Mouse (Mus musculus) urinary bladder, postnatal 25 days (tissue): ENCODE results near the gene Fyb.

Experiments
- DNase-seq: peaks from one replicate; pipeline ENCODE4 v3.0.0; 2022; ENCODE audit warnings: low spot score

The Fyb gene

DNA sequence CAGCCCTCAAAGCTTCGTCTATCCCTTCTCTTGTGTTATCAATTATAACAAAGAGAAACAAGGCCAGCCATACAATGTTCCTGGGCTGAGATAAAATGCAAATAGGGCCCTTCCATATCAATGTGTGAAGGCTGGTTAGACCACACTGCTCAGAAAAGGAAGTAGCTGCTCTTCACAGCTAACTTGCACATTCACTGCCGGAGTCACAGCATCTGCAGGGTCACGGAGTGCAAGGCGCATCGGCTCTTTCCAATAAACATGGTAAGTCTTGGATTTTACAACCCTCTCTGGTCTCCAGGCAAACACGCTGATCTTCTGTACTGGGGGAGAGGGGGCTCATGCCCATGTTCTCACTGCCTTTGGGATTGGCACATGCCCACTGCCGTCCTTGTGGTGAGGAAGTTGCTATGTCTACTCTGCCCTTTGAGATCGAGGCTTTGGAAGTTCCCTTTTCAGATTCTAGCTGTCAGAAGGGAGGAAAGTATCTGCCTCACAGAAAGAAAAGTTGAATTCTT lies at the start of gene Fyb:
Gene Fyb, plus strand, starts transcription at position 201 of the 515 bp plus-strand sequence.
- DNase-seq = no peak

DNA sequence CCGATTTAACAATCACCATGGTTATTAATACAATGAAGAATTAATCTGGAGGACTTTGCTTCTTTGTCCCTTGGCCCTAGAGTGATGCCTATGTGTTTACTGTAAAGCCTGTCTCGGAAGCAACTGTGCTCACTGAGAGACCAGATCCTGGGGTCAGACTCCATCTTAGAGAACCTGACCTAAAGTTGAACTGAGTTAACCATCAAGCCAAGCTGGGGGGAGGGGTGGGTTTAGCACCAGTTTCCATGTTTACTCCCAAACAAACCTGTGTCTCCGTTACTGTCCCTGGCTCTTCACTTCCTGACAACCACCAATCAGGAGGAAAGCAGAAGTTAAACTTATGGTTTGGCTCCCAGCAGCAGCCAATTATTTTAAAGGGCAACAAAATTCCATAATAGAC lies 39.1 kb upstream of the Fyb start:
- no peak for DNase-seq

DNA sequence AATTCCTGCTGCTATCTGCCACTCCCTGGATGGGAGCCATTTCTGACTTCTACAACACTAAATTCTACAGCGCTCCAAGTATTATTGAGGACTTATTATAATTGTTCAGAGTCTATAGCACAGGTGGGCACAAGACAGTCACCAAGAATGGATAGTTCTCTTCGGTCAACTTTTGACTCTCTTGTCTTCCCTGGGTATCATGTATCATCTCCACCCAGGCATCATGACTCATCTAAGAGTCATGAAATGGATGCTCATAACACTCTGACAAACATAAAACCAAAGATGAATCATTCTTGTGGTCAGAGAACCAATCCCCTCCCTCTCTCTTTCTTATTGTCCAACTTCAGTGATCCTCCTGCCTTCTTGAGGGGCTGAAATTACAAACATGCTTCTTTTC lies 30.3 kb upstream of the Fyb start:
- no peak for DNase-seq

DNA sequence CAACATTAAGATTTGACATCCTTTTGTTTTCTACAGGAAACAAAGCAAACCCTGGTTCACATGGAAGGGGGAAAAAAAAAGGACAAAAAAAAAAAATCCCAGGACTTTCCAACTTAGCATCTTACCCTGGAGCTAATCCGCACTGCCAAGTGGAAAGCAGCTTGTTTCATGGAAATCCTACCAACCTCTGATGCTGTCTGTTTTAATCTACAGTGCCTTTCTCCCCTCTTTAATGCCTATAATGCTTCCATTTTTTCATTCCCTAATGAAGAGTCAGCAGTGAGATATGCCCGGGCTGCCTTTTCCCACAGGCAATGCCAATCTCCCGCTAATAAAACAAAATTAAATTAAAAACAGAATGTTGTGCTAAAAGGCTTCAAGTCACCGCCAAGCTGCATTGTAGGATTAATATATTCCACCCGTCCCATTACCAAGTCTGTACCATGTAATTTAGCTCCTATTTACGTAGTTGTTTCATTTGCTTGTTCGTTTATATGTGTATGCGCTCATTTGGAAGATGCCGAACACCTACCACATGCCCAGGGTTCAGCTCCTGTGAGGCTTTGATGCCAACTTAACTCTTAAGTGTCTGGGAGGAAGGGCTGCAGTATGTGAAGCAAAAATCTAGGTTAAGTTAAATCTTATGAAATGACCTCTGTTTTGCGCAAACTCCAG lies 24.1 kb upstream of the Fyb start:
- no peak for DNase-seq

GRCm38 (mm10) chr15:6500787-6501186 lies 21.9 kb upstream of the Fyb start:
- no peak for DNase-seq

DNA sequence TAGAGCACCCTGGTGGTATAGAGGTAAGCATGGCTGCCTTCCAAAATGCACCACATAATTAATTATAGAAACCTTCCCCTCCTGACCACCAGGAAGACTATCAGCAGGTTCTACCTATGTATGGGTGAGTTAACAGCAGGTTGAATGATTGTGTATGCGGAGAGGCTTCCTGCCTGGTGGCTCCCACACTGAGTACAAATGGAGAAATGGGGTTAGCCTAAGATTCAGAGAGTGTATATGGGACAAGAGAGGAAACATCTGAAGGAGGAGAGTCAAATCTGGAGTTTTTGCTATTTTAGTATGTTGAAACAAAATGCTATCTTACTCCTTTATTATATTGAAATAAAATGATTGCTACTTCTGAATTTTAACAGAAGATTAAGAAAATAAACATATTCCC lies 5.1 kb upstream of the Fyb start:
- DNase-seq = no peak

GRCm38 (mm10) chr15:6519417-6520255 lies 3.0 kb upstream of the Fyb start:
- DNase-seq = no peak

- DNase-seq = no peak
Measured at GRCm38 (mm10) chr15:6520505-6521155, 2.0 kb upstream of the Fyb start.

DNA sequence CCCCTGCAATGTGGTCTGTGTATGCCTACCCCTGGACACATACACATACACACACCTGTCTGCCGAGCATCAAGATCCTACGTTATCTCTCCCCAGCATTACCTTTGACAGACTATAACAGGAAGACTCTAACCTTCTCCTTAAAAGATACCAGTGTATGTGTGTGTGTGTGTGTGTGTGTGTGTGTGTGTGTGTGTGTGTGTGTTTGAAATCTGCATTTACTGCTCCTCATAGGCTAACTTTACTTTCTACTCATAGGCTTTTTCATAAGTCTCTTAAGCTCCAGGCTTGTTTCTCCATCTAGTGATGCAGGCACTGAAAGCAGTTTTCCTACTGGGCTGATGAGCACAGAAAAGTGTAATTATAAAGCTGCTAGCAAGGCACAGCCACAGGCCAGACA lies 2.1 kb downstream of the Fyb start:
- no peak for DNase-seq

DNA sequence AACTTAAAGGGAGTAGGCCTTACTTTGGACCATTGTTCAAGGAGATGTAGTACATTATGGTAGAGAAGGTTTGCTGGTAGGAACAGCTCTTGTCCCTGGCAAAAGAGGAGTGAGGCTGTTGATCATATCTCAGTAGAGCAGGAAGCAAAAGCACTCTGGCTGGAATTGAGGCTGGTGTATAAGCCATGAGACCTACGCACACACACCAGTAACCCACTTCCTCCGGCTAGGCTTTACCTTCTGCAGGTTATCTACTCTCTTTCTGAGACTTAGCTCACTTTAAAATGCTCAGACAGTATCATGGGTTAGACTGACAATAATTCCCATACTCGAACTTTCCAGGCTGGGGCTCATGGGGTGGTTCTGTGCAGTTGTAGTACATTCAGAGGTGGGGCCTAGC lies 2.7 kb downstream of the Fyb start:
- no peak for DNase-seq

GRCm38 (mm10) chr15:6533858-6534343 lies 11.2 kb downstream of the Fyb start:
- no peak for DNase-seq

DNA sequence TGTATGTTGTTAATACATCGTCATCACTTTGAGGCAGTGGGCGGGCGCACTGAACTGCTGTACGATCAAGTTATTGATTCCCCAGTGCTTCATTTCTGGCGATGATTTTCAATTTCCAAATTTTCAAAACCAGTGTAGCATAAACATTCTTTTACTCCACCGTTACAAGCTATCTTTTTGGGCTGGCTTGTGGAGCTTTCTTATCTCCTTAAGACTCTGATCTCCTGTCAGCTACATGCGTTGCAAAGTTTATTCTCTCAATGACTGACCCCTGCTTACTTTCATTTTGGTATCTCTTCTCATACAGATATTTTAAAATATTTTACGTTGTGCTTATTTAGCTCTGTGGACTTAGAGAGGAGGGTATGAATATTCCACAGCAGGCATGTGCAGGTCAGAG lies 11.9 kb downstream of the Fyb start:
- DNase-seq = no peak

- no peak for DNase-seq
Measured at GRCm38 (mm10) chr15:6539639-6540338, 17.1 kb downstream of the Fyb start.

GRCm38 (mm10) chr15:6548911-6549310 lies 26.3 kb downstream of the Fyb start:
- DNase-seq = no peak

DNA sequence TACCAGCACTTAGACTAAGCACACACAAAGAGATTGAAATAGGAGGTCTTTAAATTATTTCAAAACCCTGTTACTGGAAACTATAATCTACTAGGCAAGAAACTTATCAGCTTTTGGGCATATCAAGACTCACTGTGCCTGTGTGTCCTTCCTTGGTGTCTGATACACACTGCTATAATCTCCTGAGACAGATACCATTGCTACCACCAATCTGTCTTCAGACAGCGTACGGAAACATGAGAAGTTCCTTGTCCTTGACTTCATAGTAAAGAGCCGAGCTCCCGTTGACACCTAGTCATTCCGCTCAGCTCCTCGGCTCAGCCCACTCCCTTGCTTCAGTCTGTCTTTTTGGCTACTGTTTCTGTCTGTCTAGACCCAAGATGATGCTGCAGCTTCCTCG lies 29.2 kb downstream of the Fyb start:
- DNase-seq = no peak

DNA sequence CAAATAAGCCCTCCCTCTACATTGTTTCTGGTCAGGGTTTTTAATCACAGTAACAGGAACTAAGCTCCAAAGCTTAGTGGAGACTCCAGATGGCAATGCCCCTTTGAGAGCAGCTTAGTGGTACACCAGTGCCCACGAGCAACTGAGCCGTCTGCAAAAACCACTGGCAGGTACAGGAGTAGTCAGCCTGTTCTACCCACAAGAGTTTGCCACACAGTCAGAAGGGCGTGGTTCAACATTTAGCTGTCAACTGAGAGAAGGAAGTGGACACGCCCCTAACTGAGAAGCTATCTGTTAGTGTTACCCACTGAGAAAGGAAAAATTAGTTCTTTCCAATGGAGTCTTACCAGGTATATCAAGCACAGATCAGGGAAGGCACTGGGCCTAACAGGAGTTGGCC lies 32.1 kb downstream of the Fyb start:
- DNase-seq = no peak

DNA sequence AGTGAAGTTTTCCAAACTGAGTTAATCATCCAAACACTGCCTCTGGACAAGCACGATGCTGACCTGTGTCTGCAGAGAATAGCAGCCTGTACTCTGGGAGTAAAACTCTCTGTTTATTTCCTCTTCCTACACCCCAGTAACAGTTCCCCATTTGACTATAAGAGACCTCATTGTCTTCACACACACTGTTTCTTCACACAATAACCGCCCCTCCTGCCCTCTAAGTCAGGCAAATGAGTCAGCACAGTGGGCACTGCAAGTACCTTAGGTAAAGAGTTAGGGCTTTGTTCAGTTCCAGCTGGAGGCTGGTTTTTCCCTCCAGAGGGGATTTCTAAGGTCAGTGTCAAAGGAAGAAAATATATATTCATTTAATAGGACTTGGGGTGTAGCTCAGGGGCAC lies 32.9 kb downstream of the Fyb start:
- no peak for DNase-seq

- DNase-seq = no peak
Measured at GRCm38 (mm10) chr15:6556272-6556671, 33.6 kb downstream of the Fyb start.

DNA sequence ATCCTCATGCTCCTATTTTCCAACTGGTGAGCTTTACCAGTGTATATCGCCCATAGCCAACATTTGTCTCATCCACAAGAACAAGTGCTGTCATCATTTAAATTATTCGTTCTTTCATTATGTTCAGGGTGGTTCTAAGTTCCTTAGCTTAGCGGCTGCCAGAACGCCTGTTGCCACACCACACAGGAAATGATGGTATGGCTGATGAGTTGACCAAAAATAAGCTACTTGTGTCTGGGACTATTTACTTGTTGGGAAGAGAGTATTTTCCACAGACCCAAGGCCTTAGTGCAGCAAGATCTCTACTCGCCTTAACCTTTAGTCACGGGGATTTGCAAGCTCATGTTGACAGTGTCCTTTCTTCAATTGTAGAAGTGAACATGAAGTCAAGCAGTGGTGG lies 34.3 kb downstream of the Fyb start:
- no peak for DNase-seq

DNA sequence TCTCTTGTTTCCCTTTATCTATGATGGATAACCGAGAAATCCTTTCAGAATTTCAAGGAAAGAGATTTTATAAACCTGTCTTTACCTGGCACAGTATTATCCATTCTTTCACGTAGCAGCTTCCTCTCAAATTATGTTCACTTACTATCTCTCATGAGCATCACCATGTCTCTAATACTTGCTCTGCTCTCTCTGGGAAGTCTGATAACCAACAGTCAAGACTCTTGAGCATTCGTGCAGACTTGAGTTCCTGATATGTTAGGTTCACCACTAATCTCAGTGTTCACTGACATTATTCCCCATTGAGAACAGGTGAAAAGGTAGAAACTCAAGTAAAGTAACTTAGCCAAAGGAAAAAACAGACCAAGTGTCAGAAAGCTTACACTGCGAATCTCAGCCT lies 34.9 kb downstream of the Fyb start:
- no peak for DNase-seq

DNA sequence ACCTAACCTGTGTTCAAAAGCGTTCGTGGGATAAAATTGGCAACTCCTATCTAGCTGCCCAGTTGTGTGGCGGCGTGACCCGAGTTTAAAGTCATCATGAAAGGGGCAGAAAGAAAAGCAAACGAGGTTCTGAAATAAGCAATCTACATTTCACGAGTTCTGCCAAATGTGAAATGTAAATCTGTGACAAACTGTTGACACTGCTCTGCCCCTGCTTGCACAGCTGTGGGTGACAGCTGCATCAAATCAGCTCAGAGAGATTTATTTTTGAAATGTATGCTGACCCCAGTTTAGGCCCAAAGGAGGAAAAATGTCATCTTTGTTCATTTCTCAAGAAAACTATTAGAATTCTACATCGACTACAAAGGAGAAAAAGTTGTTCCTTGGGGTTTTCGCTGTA lies 36.5 kb downstream of the Fyb start:
- no peak for DNase-seq

DNA sequence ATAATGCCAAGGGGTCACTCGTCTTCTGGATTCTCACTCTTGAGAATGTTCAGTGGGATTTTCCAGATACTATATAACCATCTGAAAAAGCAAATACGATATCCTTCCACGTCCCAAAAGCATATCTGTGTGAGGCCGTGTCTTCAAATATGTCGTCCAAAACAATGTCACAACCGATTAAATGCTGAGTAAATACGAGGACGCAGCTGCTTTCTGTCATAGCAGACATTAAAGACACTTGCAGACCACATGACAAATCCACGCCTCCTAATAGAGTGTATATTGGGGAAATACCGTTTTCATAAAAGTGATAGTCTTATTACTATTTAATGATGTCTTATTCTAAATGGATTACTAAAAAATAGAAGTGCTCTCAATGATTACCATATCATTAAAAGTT lies 38.0 kb downstream of the Fyb start:
- no peak for DNase-seq
